Mouse (Mus musculus) spleen, postnatal 0 days (tissue): Measurements from ENCODE around the gene Cd248. TPM values are rescaled to one million over a fixed set of nuclear protein-coding genes. Genes with fewer than 3 reads are reported as not detected.

Experiments
- polyA plus RNA-seq: library from polyadenylated mRNA; unstranded; fragments of >200 nt; fragmentation: Nextera tagmentation; extraction: Ambion mirVana; gene quantifications from 2 replicates; pipeline ENCODE4 v1.2.1, GENCODE M21; 2015

Cd248 gene
- polyA plus RNA-seq: 11.8 and 17.6 TPM in 2 replicates

DNA sequence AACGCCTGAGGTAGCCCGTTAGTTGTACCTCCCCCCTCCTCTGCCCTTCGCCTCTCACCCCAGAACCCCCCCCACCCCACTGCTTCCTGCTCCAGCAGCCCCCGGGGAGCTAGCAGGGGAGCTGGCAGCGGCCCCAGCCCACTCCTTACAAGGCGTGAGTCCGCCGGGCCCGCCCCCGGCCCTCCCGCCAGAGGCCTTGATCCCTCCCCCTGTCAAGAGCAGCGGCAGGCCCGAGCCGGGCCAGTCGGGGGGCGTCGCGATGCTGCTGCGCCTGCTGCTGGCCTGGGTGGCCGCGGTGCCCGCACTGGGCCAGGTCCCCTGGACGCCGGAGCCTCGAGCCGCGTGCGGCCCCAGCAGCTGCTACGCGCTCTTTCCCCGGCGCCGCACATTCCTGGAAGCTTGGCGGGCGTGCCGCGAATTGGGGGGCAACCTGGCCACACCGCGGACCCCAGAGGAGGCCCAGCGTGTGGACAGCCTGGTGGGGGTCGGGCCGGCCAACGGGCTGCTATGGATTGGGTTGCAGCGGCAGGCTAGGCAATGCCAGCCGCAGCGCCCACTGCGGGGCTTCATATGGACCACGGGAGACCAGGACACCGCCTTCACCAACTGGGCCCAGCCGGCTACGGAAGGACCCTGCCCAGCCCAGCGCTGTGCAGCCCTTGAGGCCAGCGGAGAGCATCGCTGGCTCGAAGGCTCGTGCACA, at the start of gene Cd248:
Cd248 (plus strand) TSS at position 212 of the 703 bp plus-strand sequence.

DNA sequence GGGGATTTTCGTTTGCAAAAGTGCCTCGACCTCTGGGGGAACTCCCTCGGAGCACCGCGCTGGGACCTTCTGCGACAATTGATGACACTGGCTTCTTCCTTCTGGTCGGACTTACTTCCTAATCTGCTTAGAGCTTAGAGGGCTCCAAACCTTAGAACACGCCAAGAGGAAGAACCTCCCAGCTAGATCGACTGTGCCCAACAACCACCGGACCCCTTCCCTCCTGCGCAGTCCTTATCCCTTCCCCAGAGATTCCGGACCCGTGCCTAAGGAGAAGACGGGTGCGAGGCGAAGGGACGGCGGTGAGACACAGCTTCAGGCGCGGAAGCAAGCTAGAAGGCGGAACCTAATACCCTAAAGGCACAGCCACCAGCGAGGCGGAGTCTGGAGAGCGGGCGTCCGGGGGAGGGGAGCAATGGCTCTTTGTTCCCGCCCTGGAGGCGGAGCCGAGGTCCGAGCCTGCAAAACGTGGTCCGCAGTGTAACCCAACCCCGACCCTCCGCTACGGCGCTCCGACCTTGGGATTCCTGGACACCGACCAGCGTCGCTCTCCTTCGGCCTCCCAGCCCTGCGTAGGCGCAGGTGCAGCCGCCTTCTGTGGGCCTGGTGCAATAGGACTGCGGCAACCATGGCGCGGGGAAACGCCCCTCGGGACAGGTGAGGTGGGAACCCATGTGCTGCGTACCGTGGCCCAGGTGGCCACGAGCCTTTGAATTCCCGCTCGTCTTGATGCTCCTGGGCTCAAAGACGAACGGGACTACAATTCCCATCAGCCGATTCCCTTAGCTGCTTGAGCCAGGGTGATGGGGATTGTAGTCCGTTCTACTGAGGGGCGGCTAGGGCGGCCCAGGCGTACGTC, 44.0 kb upstream of the Cd248 start, which contains the start of gene Slc29a2:
Slc29a2 (plus strand) TSS at position 240 of the 859 bp plus-strand sequence.

DNA sequence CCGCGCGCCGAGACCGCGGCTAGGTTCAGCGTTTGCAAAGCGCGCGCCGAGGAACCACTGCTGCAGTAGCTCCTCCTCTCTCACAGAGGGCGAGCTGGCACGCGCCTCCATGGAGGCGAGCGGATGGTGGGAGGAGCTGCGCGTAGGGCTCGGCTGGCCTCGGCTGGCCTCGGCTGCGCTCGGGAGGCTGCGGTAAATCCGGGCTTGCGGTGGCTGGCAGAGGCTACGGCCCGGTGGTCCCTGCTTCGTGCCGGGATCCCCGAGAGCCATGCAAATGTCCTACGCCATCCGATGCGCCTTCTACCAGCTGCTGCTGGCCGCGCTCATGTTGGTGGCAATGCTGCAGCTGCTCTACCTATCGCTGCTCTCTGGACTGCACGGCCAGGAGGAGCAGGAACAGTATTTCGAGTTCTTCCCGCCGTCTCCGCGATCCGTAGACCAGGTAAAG, 29.1 kb upstream of the Cd248 start, which contains the start of the genes B4gat1 and AC124502.3:
B4gat1 (plus strand) TSS at position 118 of the 448 bp plus-strand sequence.
AC124502.3 (plus strand) TSS at position 183 of the 448 bp plus-strand sequence.

DNA sequence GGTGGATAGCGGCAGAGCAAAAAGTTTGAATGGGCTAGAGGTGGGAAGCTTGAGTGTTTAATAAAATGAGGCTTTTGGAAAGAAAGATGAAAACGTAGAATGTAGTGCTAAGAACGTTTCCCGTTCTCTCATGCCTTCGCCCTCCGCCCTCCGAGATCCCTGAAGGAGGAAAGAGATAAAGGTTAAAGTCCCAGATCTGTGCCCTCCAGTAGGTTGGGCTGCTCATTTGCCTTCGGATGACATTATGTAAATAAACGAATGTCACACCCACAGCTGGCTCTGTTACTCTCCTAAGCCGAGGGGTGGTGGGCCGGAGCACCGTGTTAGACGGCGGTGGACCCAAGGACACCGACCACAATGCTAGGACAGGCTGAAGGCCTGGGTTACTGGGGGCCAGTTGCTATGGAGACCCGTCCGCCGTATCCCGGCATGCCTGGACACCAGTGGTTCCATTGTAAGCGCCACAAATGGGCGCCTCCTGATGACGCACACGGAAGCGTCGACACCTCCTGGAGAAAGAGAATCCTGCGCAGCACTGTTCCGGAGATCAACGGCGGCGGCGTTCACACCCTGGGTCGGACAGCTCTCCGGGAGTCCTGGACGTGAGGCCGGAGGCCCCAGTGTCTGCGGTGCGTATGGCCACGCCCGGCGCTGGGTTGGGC, 26.9 kb upstream of the Cd248 start, which contains the start of gene Brms1:
Brms1 (plus strand) TSS at position 493 of the 662 bp plus-strand sequence.

GRCm38 (mm10) chr19:5050047-5050905, 17.6 kb upstream of the Cd248 start, which contains the start of gene Rin1:
Gene Rin1 (plus strand): TSS chr19:5050481.

DNA sequence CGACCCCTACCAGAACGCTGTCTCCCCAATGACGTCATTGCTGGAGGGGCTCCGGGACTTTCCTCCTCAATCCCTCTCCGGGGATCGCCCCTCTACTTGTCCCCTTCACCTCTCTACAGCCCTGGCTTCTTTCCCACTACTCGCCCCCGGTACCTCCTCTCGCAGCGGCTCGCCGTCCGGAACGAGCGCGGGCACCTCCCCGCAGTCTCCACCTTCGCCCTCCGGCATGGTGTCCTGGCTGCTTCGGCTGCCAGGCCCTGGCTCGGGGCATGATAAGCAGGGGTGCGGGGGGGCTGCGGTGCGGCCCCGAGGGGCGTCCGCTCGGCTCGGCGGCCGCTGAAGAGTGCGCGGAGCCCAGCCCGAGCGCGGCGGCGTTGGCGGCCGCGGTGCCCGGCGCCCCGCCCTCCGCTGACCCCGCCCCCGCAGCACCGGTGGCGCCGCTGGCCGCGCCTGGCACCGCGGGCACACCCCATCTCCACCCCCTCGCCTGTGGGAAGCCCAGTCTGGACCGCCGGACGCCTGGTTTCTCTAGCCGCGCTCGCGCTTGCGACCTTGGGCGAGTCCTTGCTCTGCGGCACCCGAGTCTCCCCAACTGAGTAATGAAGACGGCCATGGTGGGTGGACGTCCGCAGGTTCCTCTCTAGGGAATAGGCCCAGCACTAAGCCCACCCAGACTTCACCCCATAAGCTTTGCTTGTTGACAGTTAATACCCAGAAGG, 17.4 kb downstream of the Cd248 start, which contains the start of gene Tmem151a:
Tmem151a (minus strand) TSS at position 387 of the 719 bp plus-strand sequence.

DNA sequence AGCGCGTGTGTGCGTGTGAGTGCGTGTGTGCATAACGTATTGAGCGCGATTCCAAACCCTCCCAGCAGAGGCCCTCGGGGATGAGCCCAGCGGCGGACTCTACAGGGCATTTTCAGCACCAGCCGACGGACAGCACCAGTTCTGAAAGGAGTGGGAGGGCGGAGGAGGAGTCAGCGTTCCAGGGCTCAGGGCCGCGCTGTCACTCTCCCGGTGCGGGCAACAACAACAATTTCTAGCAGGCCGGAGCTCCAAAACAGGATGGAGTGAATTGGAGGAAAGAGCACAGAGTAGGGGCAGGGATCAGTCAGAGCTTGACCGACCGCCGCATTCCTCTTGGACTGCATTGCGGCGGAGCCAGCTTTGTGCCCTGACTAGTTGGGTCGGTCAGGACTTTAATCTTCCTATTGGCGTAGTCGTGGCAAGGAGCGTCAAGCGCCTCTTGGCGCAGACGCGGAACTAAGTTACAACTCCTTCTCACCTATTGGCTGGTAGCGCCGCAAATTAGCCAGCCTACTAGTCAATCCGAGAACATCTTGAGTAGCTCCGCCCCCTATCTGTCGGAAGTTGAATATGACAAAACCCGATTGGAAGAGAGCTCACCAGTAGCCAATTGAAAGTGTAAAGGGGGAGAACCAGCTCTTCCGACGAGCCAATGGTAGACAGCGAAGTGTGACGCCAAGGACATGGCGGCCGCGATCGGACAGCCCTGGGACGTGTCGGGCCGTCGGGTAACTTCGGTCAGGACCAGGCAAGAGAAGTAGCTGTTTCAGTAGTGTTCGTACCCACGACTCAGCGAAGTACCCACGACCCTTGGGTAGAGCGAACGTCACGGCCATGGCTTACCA, 20.2 kb downstream of the Cd248 start, which contains the start of gene Yif1a:
Yif1a (plus strand) TSS at position 655 of the 845 bp plus-strand sequence.

GRCm38 (mm10) chr19:5098363-5099143, 30.7 kb downstream of the Cd248 start, which contains the start of gene Cnih2:
Gene Cnih2 (minus strand): TSS chr19:5098521.

DNA sequence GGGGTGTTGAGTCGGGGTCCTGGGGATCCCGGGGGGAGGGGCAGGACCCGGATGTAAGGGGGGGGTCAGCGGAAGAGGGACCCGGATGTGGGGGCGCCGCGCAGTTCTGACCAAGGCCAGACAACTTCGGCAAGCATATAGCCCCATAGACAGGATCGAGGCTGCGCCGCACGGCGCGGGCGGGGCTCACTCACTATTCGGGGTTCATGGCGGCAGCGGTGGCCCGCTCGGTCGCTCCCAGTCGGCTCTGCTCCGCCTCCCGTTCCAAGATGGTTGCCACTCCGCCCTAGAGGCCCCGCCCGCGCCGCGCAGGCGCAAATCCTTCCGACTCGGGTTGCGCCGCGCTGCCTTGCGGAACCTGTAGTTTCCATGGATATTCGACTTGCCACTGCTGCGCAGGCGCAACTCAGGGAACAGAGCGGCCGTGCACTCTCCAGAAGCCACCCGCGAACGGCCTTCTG, 38.9 kb downstream of the Cd248 start, which contains the start of gene Rab1b:
Rab1b (minus strand) TSS at position 342 of the 461 bp plus-strand sequence.

GRCm38 (mm10) chr19:5118384-5118698, 50.5 kb downstream of the Cd248 start, which contains the start of gene Klc2:
Gene Klc2 (minus strand): TSS chr19:5118560.

Other genes starting within 250 kb of the Cd248 start
- gene Ccs, start 228.7 kb upstream of the Cd248 start, polyA plus RNA-seq: 42.7 TPM in 2 replicates
- gene Ccdc87, start 228.7 kb upstream of the Cd248 start, polyA plus RNA-seq: not detected in 2 replicates
- gene Ctsf, start 212.9 kb upstream of the Cd248 start, polyA plus RNA-seq: 56.0 and 61.5 TPM in 2 replicates
- 1.1 and 1.2 TPM in 2 replicates for gene Actn3, start 190.2 kb upstream of the Cd248 start, polyA plus RNA-seq
- gene Zdhhc24, start 189.4 kb upstream of the Cd248 start, polyA plus RNA-seq: 13.3 and 14.1 TPM in 2 replicates
- 1.1 and 1.3 TPM in 2 replicates for gene Bbs1, start 161.4 kb upstream of the Cd248 start, polyA plus RNA-seq
- gene Dpp3, start 139.8 kb upstream of the Cd248 start, polyA plus RNA-seq: 39.0 and 42.5 TPM in 2 replicates
- gene Peli3, start 125.0 kb upstream of the Cd248 start, polyA plus RNA-seq: 0.23 and 0.37 TPM in 2 replicates
- gene Mrpl11, start 105.9 kb upstream of the Cd248 start, polyA plus RNA-seq: 61.8 and 64.4 TPM in 2 replicates
- 0.04 TPM in 1 of 2 replicates, not detected in the other for gene Npas4, start 77.8 kb upstream of the Cd248 start, polyA plus RNA-seq
- 2.0 and 2.2 TPM in 2 replicates for gene Slc29a2, start 44.2 kb upstream of the Cd248 start, polyA plus RNA-seq
- 11.1 and 13.7 TPM in 2 replicates for gene B4gat1, start 29.3 kb upstream of the Cd248 start, polyA plus RNA-seq
- 0.15 and 0.46 TPM in 2 replicates for gene AC124502.3, start 29.2 kb upstream of the Cd248 start, polyA plus RNA-seq
- 39.5 and 39.6 TPM in 2 replicates for gene Brms1, start 26.7 kb upstream of the Cd248 start, polyA plus RNA-seq
- gene Rin1, start 17.6 kb upstream of the Cd248 start, polyA plus RNA-seq: 0.75 and 0.99 TPM in 2 replicates
- gene Tmem151a, start 17.5 kb downstream of the Cd248 start, polyA plus RNA-seq: 4.4 and 4.5 TPM in 2 replicates
- 43.9 and 51.8 TPM in 2 replicates for gene Yif1a, start 20.5 kb downstream of the Cd248 start, polyA plus RNA-seq
- 0.78 and 0.99 TPM in 2 replicates for gene Cnih2, start 30.4 kb downstream of the Cd248 start, polyA plus RNA-seq
- 88.0 and 103 TPM in 2 replicates for gene Rab1b, start 39.0 kb downstream of the Cd248 start, polyA plus RNA-seq
- 2.9 and 4.6 TPM in 2 replicates for gene Klc2, start 50.5 kb downstream of the Cd248 start, polyA plus RNA-seq
- 9.6 and 10.2 TPM in 2 replicates for gene Pacs1, start 205.0 kb downstream of the Cd248 start, polyA plus RNA-seq
- 172 and 197 TPM in 2 replicates for gene Sf3b2, start 227.4 kb downstream of the Cd248 start, polyA plus RNA-seq
- 0.10 and 0.27 TPM in 2 replicates for gene Gal3st3, start 230.3 kb downstream of the Cd248 start, polyA plus RNA-seq